Mouse (Mus musculus) liver, adult 2 months (tissue): ENCODE measurements around the gene Dpt. TPM values are rescaled to one million over a fixed set of nuclear protein-coding genes. Genes with fewer than 3 reads are reported as not detected.
"Not testable (repeated sequence)": the region's sequence is repeated elsewhere in the genome, so short reads cannot be mapped to it uniquely, and the experiment has no call there.

Experiments
- DNase-seq: peaks from one replicate; pipeline ENCODE4 v3.0.0-alpha.2; 2011; ENCODE audit warnings: low read depth, low spot score; ENCODE audit errors: extremely low read depth
- H3K27ac ChIP-seq: fragments of 200-500 bp; replicated peaks from 2 replicates; pipeline ENCODE4 v1.5.1; 2012; ENCODE audit warnings: low read depth, mild to moderate bottlenecking, control low read depth, inconsistent platforms, low read length; ENCODE audit not compliant: insufficient read depth
- H3K27me3 ChIP-seq: fragments of 200-500 bp; 2 replicates; pipeline ENCODE4 v1.6.1; 2012; ENCODE audit warnings: mild to moderate bottlenecking, moderate library complexity, low read length, inconsistent platforms; ENCODE audit not compliant: control insufficient read depth, insufficient read depth
- H3K36me3 ChIP-seq: fragments of 200-500 bp; 2 replicates; pipeline ENCODE4 v1.6.1; 2012; ENCODE audit warnings: low read length, inconsistent platforms; ENCODE audit not compliant: control insufficient read depth, insufficient read depth
- H3K4me1 ChIP-seq: fragments of 200-500 bp; 2 replicates; pipeline ENCODE4 v1.6.1; 2011; ENCODE audit warnings: low read length; ENCODE audit not compliant: control insufficient read depth, insufficient read depth
- H3K4me3 ChIP-seq: fragments of 200-500 bp; 2 replicates; pipeline ENCODE4 v1.5.1; 2011; ENCODE audit warnings: low read depth, mild to moderate bottlenecking, control low read depth, low read length, moderate library complexity; ENCODE audit not compliant: insufficient read depth
- H3K79me2 ChIP-seq: fragments of 200-500 bp; 2 replicates; pipeline ENCODE4 v1.6.1; 2012; ENCODE audit warnings: inconsistent platforms, mild to moderate bottlenecking, low read length, moderate library complexity; ENCODE audit not compliant: control insufficient read depth, insufficient read depth
- H3K9ac ChIP-seq: fragments of 200-500 bp; 2 replicates; pipeline ENCODE4 v1.6.1; 2012; ENCODE audit warnings: low read depth, mild to moderate bottlenecking, control low read depth, inconsistent platforms, low read length
- CTCF ChIP-seq: fragments of 200-500 bp; IDR thresholded peaks from 2 replicates; pipeline ENCODE4 v1.5.1; 2011; ENCODE audit warnings: low read depth, low read length, control low read depth
- POLR2A ChIP-seq: fragments of 200-500 bp; IDR thresholded peaks from 2 replicates; pipeline ENCODE4 v1.6.1; 2011; ENCODE audit warnings: low read length, control low read depth; ENCODE audit not compliant: insufficient read depth; ENCODE audit errors: extremely low read depth
- WGBS: fragments of 180-500 bp; shearing (Covaris S2); methylation state at CpG from one replicate; pipeline ENCODE4 v1.1.7; 2018; 5-methylcytosine and 5-hydroxymethylcytosine counted together
- polyA plus RNA-seq: library from polyadenylated mRNA; depleted of rRNA; stranded (reverse); fragments of >200 nt; gene quantifications from 2 replicates; pipeline ENCODE4 v1.2.3, GENCODE M21; 2012
- total RNA-seq: library from RNA; depleted of rRNA; stranded (reverse); fragments of >200 nt; gene quantifications from 2 replicates; pipeline ENCODE4 v1.2.3, GENCODE M21; 2014

Dpt gene
- total and polyA plus RNA-seq, 2 experiments, result 2.5 to 5.2 TPM

DNA sequence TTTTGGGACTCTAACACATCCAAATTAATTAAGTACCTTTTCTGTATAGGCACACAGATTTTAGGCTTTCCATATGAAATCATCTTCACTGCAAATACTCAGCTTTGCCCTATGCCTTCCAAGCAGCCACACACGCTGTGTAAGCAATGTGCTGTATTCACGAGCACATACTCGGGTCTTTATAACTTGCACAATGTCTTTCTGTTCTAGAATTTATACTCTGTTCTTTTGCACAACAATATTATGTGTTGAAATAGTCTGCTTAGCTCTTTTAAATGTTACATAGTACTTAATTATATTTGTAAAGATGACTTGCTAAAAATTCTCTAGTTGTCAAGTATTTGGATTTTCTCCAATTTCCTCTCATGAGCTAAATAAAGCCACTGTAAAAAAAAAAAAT is 29.8 kb upstream of the Dpt start:
- 76% methylated on average over 3 of the region's 3 CpGs for WGBS
- H3K27ac ChIP-seq, result no peak overlapping the region
- H3K9ac ChIP-seq, result no peak overlapping the region
- TF ChIP-seq POLR2A (no peak), CTCF (no peak)
- no peaks in the 10 kb centered on the region for H3K79me2 ChIP-seq
- no peaks in the 10 kb centered on the region for H3K4me1 ChIP-seq
- no peaks in the 10 kb centered on the region for H3K36me3 ChIP-seq
- no peaks in the 10 kb centered on the region for H3K27me3 ChIP-seq
- no peak for DNase-seq
- no peak overlapping the region for H3K4me3 ChIP-seq

DNA sequence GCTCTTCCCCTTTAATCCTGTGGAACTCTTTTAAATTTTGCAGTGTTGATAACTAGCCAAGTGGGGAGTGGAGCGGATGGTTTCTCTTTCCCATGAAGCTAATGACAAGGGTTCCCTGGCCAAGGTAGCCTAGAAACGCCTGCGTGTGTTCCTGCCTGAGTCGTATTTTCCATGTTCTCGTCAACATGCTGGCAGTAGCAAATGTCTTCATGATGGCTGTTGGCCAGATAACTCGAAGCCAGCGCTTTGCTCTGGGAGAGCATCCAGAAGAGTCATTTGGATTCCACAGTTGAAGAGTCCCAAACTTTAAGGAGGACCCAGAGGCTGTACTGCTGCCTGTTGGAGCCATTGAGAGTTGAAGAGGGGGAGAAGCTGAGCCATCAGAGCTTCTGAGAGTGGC is 25.8 kb upstream of the Dpt start:
- WGBS, result 73% methylated on average over 7 of the region's 7 CpGs
- H3K27ac ChIP-seq, result no peak overlapping the region

DNA sequence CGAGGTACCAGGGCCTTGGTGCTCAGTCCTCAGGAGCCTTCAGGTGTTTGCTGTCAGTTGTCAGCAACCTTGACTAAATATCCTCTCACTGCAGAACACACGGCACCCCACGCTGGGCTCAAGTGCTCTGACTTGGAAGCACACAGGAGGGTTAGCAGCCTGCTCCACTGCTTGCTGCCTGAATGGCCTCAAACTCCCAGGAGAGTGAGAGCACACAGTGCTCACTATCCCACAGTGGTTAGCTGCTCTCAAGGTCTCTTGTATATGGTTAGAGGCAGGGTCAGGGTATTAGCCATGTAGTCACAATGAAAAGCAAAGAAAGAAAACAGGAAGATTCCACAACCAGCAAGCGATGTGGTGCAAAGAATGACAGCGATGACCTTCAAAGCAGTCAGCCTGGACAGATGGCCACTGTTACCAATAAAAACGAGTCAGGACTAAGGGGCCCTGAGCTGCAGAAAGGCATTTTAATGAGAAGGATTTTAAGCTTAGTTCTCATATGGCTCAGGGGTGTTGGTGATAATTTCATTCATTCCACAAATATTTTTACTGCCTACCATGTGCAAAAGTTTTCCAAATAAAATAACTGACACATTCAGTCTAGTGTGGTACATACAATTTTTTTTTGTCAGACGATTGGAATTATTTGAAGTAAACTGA is 15.5 kb upstream of the Dpt start:
- DNase-seq, result no peak
- Histone ChIP-seq H3K4me1 (no peaks in the 10 kb centered on the region), H3K4me3 (no peak overlapping the region), H3K9ac (no peak overlapping the region), H3K79me2 (no peaks in the 10 kb centered on the region), H3K36me3 (no peaks in the 10 kb centered on the region), H3K27ac (no peak overlapping the region), H3K27me3 (no peaks in the 10 kb centered on the region)
- TF ChIP-seq POLR2A, result no peak
- TF ChIP-seq CTCF, result no peak
- WGBS, result 74% methylated on average over 7 of the region's 7 CpGs

More for the DNA sequence above, 25.8 kb upstream of the Dpt start:
- no peak for TF ChIP-seq CTCF
- no peak for TF ChIP-seq POLR2A
- H3K4me3 ChIP-seq, result no peak overlapping the region
- H3K4me1 ChIP-seq, result no peaks in the 10 kb centered on the region
- H3K79me2 ChIP-seq, result no peaks in the 10 kb centered on the region
- no peak overlapping the region for H3K9ac ChIP-seq
- no peaks in the 10 kb centered on the region for H3K36me3 ChIP-seq
- no peaks in the 10 kb centered on the region for H3K27me3 ChIP-seq
- DNase-seq, result peak; percentile 31

DNA sequence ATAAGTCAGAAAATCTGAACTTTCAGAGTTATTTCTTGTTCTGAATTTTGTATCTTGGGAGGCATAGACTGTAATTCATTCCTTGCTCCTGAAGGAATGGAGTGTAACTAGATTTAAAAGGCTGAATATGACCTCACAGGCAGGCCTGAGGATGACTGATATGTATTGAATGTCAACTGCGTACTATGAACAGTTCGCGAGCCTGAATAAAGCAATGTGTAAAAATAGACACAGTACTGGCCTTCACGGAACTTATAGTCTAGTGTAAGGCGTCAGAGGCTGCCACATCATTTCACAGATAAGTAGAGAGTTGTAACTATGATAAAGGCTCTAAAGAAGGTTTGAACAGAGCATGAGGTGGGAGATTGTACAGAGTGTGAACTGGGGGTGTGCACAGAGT is 10.3 kb upstream of the Dpt start:
- Histone ChIP-seq H3K36me3 (no peaks in the 10 kb centered on the region), H3K27me3 (no peaks in the 10 kb centered on the region), H3K9ac (no peak overlapping the region), H3K79me2 (no peaks in the 10 kb centered on the region), H3K4me1 (peaks cover 6% of the 10 kb centered on the region; the same call in 1 of the 2 replicates), H3K27ac (no peak overlapping the region), H3K4me3 (no peak overlapping the region)
- TF ChIP-seq CTCF (no peak), POLR2A (no peak)
- no peak for DNase-seq
- WGBS, result 93% methylated on average over 5 of the region's 5 CpGs

DNA sequence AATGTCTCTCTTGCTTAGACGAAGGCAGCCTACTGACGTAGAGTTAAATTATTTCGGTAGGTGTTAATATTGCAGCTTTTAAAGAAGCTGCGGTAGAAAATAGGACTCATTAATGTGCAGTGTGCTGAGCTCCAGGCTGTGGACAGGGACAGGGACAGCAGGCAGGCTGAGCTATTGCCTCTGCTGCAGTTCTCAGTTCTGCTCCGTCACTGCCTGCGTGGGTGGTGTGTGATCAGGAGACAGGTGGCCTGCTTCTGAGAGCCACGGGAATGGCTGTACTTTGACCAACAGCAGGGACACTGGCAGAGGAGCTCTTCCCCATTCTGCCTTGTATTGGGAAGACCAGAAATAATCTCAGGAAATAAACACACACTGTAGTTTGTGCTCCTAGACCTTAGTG is 8.7 kb upstream of the Dpt start:
- H3K27me3 ChIP-seq, result no peaks in the 10 kb centered on the region
- no peaks in the 10 kb centered on the region for H3K36me3 ChIP-seq
- peak; percentile 90 for DNase-seq
- H3K9ac ChIP-seq, result no peak overlapping the region
- WGBS, result 40% methylated on average over 7 of the region's 7 CpGs
- peaks cover 6% of the 10 kb centered on the region; the same call in 1 of the 2 replicates for H3K4me1 ChIP-seq
- 0 out of 2 replicates have a peak overlapping the region, but pooled peaks have one; percentile 8 for H3K27ac ChIP-seq
- TF ChIP-seq CTCF (peak; percentile 14; the same call in 1 of the 2 replicates), POLR2A (no peak)
- H3K79me2 ChIP-seq, result no peaks in the 10 kb centered on the region
- no peak overlapping the region for H3K4me3 ChIP-seq

DNA sequence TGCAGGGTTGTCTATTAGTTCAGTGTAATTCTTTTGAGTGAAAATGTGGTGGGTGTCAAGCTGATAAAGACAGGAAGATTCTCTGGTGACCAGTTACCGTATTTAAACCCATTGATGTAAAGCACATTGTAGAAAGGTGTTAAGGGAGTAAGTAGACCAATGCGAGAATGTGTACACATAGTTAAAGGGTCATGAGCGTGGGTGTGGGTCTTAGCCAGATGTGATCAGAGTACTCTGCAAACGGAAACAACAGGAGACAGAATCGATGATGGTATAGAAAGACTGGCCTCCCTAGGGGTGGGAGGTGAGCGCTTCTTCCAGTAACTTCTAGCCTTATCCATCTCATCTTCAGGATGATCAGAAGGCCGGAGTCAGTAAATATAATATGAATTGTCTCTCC is 8.2 kb upstream of the Dpt start:
- H3K36me3 ChIP-seq, result no peaks in the 10 kb centered on the region
- H3K79me2 ChIP-seq, result no peaks in the 10 kb centered on the region
- H3K27ac ChIP-seq, result no peak overlapping the region
- no peak for DNase-seq
- H3K4me1 ChIP-seq, result peaks cover 6% of the 10 kb centered on the region; the same call in 1 of the 2 replicates
- H3K27me3 ChIP-seq, result no peaks in the 10 kb centered on the region
- no peak overlapping the region for H3K4me3 ChIP-seq
- TF ChIP-seq POLR2A, result no peak
- no peak for TF ChIP-seq CTCF
- no peak overlapping the region for H3K9ac ChIP-seq
- 50% methylated on average over 7 of the region's 7 CpGs for WGBS

DNA sequence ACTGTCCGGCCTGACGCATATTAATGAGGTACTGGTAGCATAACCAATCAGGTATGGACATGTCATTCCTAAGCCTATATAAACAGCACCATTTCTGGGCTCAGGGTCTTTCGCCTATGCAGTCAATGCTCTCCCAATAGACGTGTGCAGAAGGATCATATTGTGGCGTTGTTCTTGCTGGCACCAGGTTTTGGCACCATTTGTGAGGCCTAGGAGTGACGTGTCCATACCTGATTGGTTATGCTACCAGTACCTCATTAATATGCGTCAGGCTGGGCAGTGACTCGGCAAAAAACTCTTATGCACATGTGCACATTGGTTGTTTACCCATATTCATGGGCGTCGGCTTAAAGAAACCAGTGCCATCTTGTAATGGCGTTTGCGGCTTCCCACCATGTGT is 6.1 kb upstream of the Dpt start:
- not testable (repeated sequence) for H3K4me1 ChIP-seq, DNase-seq, H3K79me2 ChIP-seq, H3K27me3 ChIP-seq, H3K9ac ChIP-seq, H3K36me3 ChIP-seq, H3K4me3 ChIP-seq, H3K27ac ChIP-seq
- WGBS, result 99% methylated on average over 12 of the region's 12 CpGs
